Mouse (Mus musculus): Measurements from ENCODE around the gene Cog6.

Gene Cog6

GRCm38 (mm10) chr3:52960951-52961350, 56.1 kb downstream of the Cog6 start:
- no peak for DNase-seq

- DNase-seq = no peak
Observed at GRCm38 (mm10) chr3:52958444-52959120, 58.5 kb downstream of the Cog6 start.

GRCm38 (mm10) chr3:52957861-52958260, 59.2 kb downstream of the Cog6 start:
- DNase-seq = no peak

- DNase-seq = no peak
Observed at GRCm38 (mm10) chr3:52956236-52956635, 60.8 kb downstream of the Cog6 start.

- no peak for DNase-seq
Observed at GRCm38 (mm10) chr3:52955481-52956019, 61.5 kb downstream of the Cog6 start.

GRCm38 (mm10) chr3:52954656-52955055, 62.4 kb downstream of the Cog6 start:
- no peak for DNase-seq

GRCm38 (mm10) chr3:52953831-52954230, 63.2 kb downstream of the Cog6 start:
- no peak for DNase-seq

- no peak for DNase-seq
Observed at GRCm38 (mm10) chr3:52948824-52949223, 68.2 kb downstream of the Cog6 start.

GRCm38 (mm10) chr3:52947444-52947843, 69.6 kb downstream of the Cog6 start:
- DNase-seq = no peak

- no peak for DNase-seq
Observed at GRCm38 (mm10) chr3:52940832-52941468, 76.1 kb downstream of the Cog6 start.

- no peak for DNase-seq
Observed at GRCm38 (mm10) chr3:52938398-52938797, 78.6 kb downstream of the Cog6 start.

- DNase-seq = no peak
Observed at GRCm38 (mm10) chr3:52937739-52938306, 79.2 kb downstream of the Cog6 start.

- no peak for DNase-seq
Observed at GRCm38 (mm10) chr3:52931956-52932355, 85.1 kb downstream of the Cog6 start.
